Mouse (Mus musculus): Measurements from ENCODE around the gene Ly6f. TPM values are rescaled to one million over a fixed set of nuclear protein-coding genes. Genes with fewer than 3 reads are reported as not detected.
"Not testable (repeated sequence)": the region's sequence is repeated elsewhere in the genome, so short reads cannot be mapped to it uniquely, and the experiment has no call there.

Ly6f gene
- total RNA-seq (2017), result not detected in 2 replicates

- ATAC-seq (ENCODE audit: extremely low read depth, insufficient number of reproducible peaks, low FRiP score, poor library complexity, severe bottlenecking), result no peak
These were observed at the start of gene Ly6f for GRCm38 (mm10) chr15:75268121-75268520. Ly6f (plus strand) TSS chr15:75268421.

- no peak for ATAC-seq (ENCODE audit: extremely low read depth, insufficient number of reproducible peaks, low FRiP score, poor library complexity, severe bottlenecking)
These were observed 46.3 kb upstream of the Ly6f start for GRCm38 (mm10) chr15:75221942-75222341.

GRCm38 (mm10) chr15:75237736-75238288, 30.4 kb upstream of the Ly6f start:
- no peak for ATAC-seq (ENCODE audit: extremely low read depth, insufficient number of reproducible peaks, low FRiP score, poor library complexity, severe bottlenecking)

- ATAC-seq (ENCODE audit: extremely low read depth, insufficient number of reproducible peaks, low FRiP score, poor library complexity, severe bottlenecking), result no peak
These were observed 27.7 kb upstream of the Ly6f start for GRCm38 (mm10) chr15:75240558-75240957.

GRCm38 (mm10) chr15:75242756-75243640, 25.2 kb upstream of the Ly6f start:
- no peak for ATAC-seq (ENCODE audit: extremely low read depth, insufficient number of reproducible peaks, low FRiP score, poor library complexity, severe bottlenecking)

GRCm38 (mm10) chr15:75254671-75255070, 13.6 kb upstream of the Ly6f start:
- no peak for ATAC-seq (ENCODE audit: extremely low read depth, insufficient number of reproducible peaks, low FRiP score, poor library complexity, severe bottlenecking)

GRCm38 (mm10) chr15:75265863-75266262, 2.4 kb upstream of the Ly6f start:
- ATAC-seq (ENCODE audit: extremely low read depth, insufficient number of reproducible peaks, low FRiP score, poor library complexity, severe bottlenecking), result no peak

- no peak for ATAC-seq (ENCODE audit: extremely low read depth, insufficient number of reproducible peaks, low FRiP score, poor library complexity, severe bottlenecking)
These were observed 1.6 kb upstream of the Ly6f start for GRCm38 (mm10) chr15:75266626-75267025.

- no peak for ATAC-seq (ENCODE audit: extremely low read depth, insufficient number of reproducible peaks, low FRiP score, poor library complexity, severe bottlenecking)
These were observed 952 bp downstream of the Ly6f start for GRCm38 (mm10) chr15:75268916-75269829.

GRCm38 (mm10) chr15:75270169-75270568, 1.9 kb downstream of the Ly6f start:
- no peak for ATAC-seq (ENCODE audit: extremely low read depth, insufficient number of reproducible peaks, low FRiP score, poor library complexity, severe bottlenecking)

GRCm38 (mm10) chr15:75270691-75271362, 2.6 kb downstream of the Ly6f start:
- no peak for ATAC-seq (ENCODE audit: extremely low read depth, insufficient number of reproducible peaks, low FRiP score, poor library complexity, severe bottlenecking)

GRCm38 (mm10) chr15:75271426-75271825, 3.2 kb downstream of the Ly6f start:
- no peak for ATAC-seq (ENCODE audit: extremely low read depth, insufficient number of reproducible peaks, low FRiP score, poor library complexity, severe bottlenecking)

- no peak for ATAC-seq (ENCODE audit: extremely low read depth, insufficient number of reproducible peaks, low FRiP score, poor library complexity, severe bottlenecking)
These were observed 3.7 kb downstream of the Ly6f start for GRCm38 (mm10) chr15:75271891-75272290.

- not testable (repeated sequence) for ATAC-seq (ENCODE audit: extremely low read depth, insufficient number of reproducible peaks, low FRiP score, poor library complexity, severe bottlenecking)
These were observed 13.8 kb downstream of the Ly6f start for GRCm38 (mm10) chr15:75281991-75282390.

- not testable (repeated sequence) for ATAC-seq (ENCODE audit: extremely low read depth, insufficient number of reproducible peaks, low FRiP score, poor library complexity, severe bottlenecking)
These were observed 18.3 kb downstream of the Ly6f start for GRCm38 (mm10) chr15:75286512-75286911.

GRCm38 (mm10) chr15:75292377-75292776, 24.2 kb downstream of the Ly6f start:
- ATAC-seq (ENCODE audit: extremely low read depth, insufficient number of reproducible peaks, low FRiP score, poor library complexity, severe bottlenecking), result no peak

- ATAC-seq (ENCODE audit: extremely low read depth, insufficient number of reproducible peaks, low FRiP score, poor library complexity, severe bottlenecking), result no peak
These were observed 25.7 kb downstream of the Ly6f start for GRCm38 (mm10) chr15:75293873-75294385.

GRCm38 (mm10) chr15:75306101-75306500, 37.9 kb downstream of the Ly6f start:
- no peak for ATAC-seq (ENCODE audit: extremely low read depth, insufficient number of reproducible peaks, low FRiP score, poor library complexity, severe bottlenecking)

- ATAC-seq (ENCODE audit: extremely low read depth, insufficient number of reproducible peaks, low FRiP score, poor library complexity, severe bottlenecking), result no peak
These were observed 41.0 kb downstream of the Ly6f start for GRCm38 (mm10) chr15:75309186-75309585.
